Mouse (Mus musculus) liver (tissue): ENCODE measurements around the gene Naa40.

ENCODE experiments used
- DNase-seq: peaks from one replicate; pipeline ENCODE4 v3.0.0-alpha.2; 2020; ENCODE audit warnings: mixed read lengths

Naa40 gene

GRCm38 (mm10) chr19:7178841-7179452, 62.0 kb downstream of the Naa40 start:
- DNase-seq = no peak

- DNase-seq = no peak
Observed at GRCm38 (mm10) chr19:7177804-7178511, 63.0 kb downstream of the Naa40 start.

DNA sequence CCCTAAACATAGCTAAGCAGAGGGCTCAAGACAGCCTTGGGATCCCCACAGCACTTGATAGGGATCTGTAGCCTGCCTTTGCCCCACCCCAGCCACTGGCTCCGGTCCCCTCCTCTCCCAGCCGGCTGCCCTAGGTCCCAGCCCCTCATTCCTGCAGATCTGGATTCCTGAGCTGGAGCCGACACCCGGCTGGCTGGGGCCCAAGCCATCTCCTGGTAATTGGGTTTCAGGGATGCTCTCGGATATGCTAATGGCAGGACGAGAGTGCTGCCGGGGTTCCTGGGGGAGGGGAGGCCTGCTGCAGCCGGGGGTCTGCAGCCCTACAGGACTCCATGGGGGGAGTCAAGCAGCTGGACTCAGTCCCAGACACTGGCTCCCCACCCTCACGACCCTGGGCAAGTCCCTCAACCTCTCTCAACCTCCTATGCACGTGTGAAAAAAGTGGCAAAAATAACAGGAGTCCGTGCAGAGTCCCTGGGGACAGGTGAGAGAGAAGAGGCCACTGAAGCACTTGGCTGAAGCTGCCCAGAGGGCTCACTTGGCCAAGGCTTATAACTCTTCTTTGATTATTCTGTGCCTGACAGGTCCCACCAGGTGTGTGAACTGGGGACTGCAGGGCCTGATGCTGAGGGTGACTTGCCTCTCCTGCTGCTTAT, 64.8 kb downstream of the Naa40 start:
- DNase-seq = no peak
